Comparison of ENCODE assay signal across 22 mouse cellular contexts in genomic region chr4:151511092-151511491, GRCm38 (mm10).
DNase-seq lines count a peak whose midpoint lies in the region; ATAC-seq and TF ChIP-seq lines count a peak whose summit lies in the region.
"Had no signal": no experiment of that assay in that cellular context is flagged by ENCODE, and none has a peak within 500 bp of the region (broad histone marks: within the 10 kb centered on the region; RNA-seq: fewer than 3 reads in every experiment).

No protein-coding gene starts in this region.

- H3K9me3 ChIP-seq in hindbrain, postnatal 0 days (ENCODE audit: low read length): no peaks in the 10 kb centered on the region
- H3K9me3 ChIP-seq in hindbrain, embryonic 13.5 days: no peaks in the 10 kb centered on the region
- no peaks in the 10 kb centered on the region for H3K9me3 ChIP-seq in liver, postnatal 0 days (ENCODE audit: low read length)
- H3K9me3 ChIP-seq: liver, embryonic 13.5 days; neural tube, embryonic 15.5 days had no signal

- no peak for DNase-seq in hindbrain, postnatal 0 days (ENCODE audit: low spot score)
- no peak for DNase-seq in liver, postnatal 0 days
- DNase-seq in liver (no peak), ES-CJ7 (ENCODE audit: low read depth, low spot score) (peak; percentile 19)
- DNase-seq: adrenal gland, adult 8-10 months; B cell, adult 2 months; cerebellum, adult 18-20 months; heart, postnatal 14 days; kidney, adult 11 months; kidney, postnatal 25 days; liver, embryonic 13.5 days; lung, postnatal 14 days; right cerebral cortex, postnatal 25 days had no signal

- H3K27me3 ChIP-seq in hindbrain, postnatal 0 days (ENCODE audit: insufficient read depth, low read length): no peaks in the 10 kb centered on the region
- H3K27me3 ChIP-seq in hindbrain, embryonic 13.5 days: no peaks in the 10 kb centered on the region
- H3K27me3 ChIP-seq in liver, postnatal 0 days (ENCODE audit: insufficient read depth, low read length): no peaks in the 10 kb centered on the region
- H3K27me3 ChIP-seq: liver, embryonic 13.5 days; neural tube, embryonic 15.5 days had no signal

- H3K4me2 ChIP-seq in hindbrain, postnatal 0 days (ENCODE audit: low read depth, low read length): no peak overlapping the region
- H3K4me2 ChIP-seq in hindbrain, embryonic 13.5 days: no peak overlapping the region
- no peak overlapping the region for H3K4me2 ChIP-seq in liver, postnatal 0 days (ENCODE audit: low read depth, low read length)
- H3K4me2 ChIP-seq: hindbrain, embryonic 14.5 days; liver, embryonic 13.5 days; neural tube, embryonic 15.5 days had no signal

- H3K9ac ChIP-seq in hindbrain, postnatal 0 days (replicated peaks; ENCODE audit: low read length): no peak overlapping the region
- H3K9ac ChIP-seq in hindbrain, embryonic 13.5 days: no peak overlapping the region
- H3K9ac ChIP-seq in liver, postnatal 0 days (replicated peaks): no peak overlapping the region
- H3K9ac ChIP-seq: hindbrain, embryonic 14.5 days; liver, embryonic 13.5 days; neural tube, embryonic 15.5 days had no signal

- H3K27ac ChIP-seq in hindbrain, postnatal 0 days: no peak overlapping the region
- H3K27ac ChIP-seq in hindbrain, embryonic 13.5 days: no peak overlapping the region
- H3K27ac ChIP-seq in liver, postnatal 0 days (ENCODE audit: low read depth): no peak overlapping the region
- no peak overlapping the region for H3K27ac ChIP-seq in cortical plate, adult 2 months (ENCODE audit: insufficient read depth, low read length)
- H3K27ac ChIP-seq: hindbrain, embryonic 14.5 days; liver, embryonic 13.5 days; midbrain, embryonic 10.5 days; neural tube, embryonic 15.5 days had no signal

- TF ChIP-seq CTCF in hindbrain, postnatal 0 days (IDR thresholded peaks at IDR 0.05; ENCODE audit: low read depth): peak; percentile 44; the same call in 1 of the 2 replicates
- 0 out of 2 replicates have a peak, but pooled peaks have one; percentile 26 for TF ChIP-seq CTCF in liver, postnatal 0 days (IDR thresholded peaks at IDR 0.05; ENCODE audit: low read depth)
- 0 out of 2 replicates have a peak, but pooled peaks have one; percentile 2 for TF ChIP-seq CTCF in cortical plate, adult 2 months (IDR thresholded peaks at IDR 0.05; ENCODE audit: extremely low read depth, insufficient read depth, low read length)

- H3K4me1 ChIP-seq in hindbrain, postnatal 0 days (ENCODE audit: insufficient read depth, low read length): no peaks in the 10 kb centered on the region
- H3K4me1 ChIP-seq in hindbrain, embryonic 13.5 days (replicated peaks): peaks cover 2% of the 10 kb centered on the region; the same call in 1 of the 2 replicates
- H3K4me1 ChIP-seq in liver, postnatal 0 days (ENCODE audit: insufficient read depth): no peaks in the 10 kb centered on the region
- H3K4me1 ChIP-seq in cortical plate, adult 2 months (ENCODE audit: control insufficient read depth, insufficient read depth, low read length): no peaks in the 10 kb centered on the region
- H3K4me1 ChIP-seq: liver, embryonic 13.5 days; midbrain, embryonic 10.5 days had no signal

- no peak for TF ChIP-seq POLR2A in cortical plate, adult 2 months (IDR thresholded peaks at IDR 0.05; ENCODE audit: extremely low read depth, insufficient read depth, low read length)

- H3K4me3 ChIP-seq in hindbrain, postnatal 0 days (ENCODE audit: low read length): no peak overlapping the region
- H3K4me3 ChIP-seq in hindbrain, embryonic 13.5 days: no peak overlapping the region
- H3K4me3 ChIP-seq in liver, postnatal 0 days (ENCODE audit: low read depth, low read length): no peak overlapping the region
- H3K4me3 ChIP-seq in cortical plate, adult 2 months (ENCODE audit: insufficient read depth, low read length): no peak overlapping the region
- H3K4me3 ChIP-seq: erythroblast, embryonic 14.5 days; liver, embryonic 13.5 days; midbrain, embryonic 10.5 days; myocyte; neural tube, embryonic 15.5 days had no signal

- 88% methylated on average over 4 of the region's 4 CpGs for WGBS in hindbrain, postnatal 0 days
- 91% methylated on average over 4 of the region's 4 CpGs for WGBS in hindbrain, embryonic 13.5 days
- WGBS in liver, postnatal 0 days (ENCODE audit: insufficient replicate concordance): 79% methylated on average over 4 of the region's 4 CpGs

- no peaks in the 10 kb centered on the region for H3K36me3 ChIP-seq in hindbrain, postnatal 0 days (ENCODE audit: insufficient read depth, low read length)
- no peaks in the 10 kb centered on the region for H3K36me3 ChIP-seq in hindbrain, embryonic 13.5 days
- H3K36me3 ChIP-seq in liver, postnatal 0 days (replicated peaks; ENCODE audit: insufficient read depth, low read length): no peaks in the 10 kb centered on the region
- H3K36me3 ChIP-seq: liver, embryonic 13.5 days; midbrain, embryonic 10.5 days; neural tube, embryonic 15.5 days had no signal

- TF ChIP-seq EP300 in liver, postnatal 0 days (IDR thresholded peaks at IDR 0.05; ENCODE audit: low read depth): no peak

- ATAC-seq in hindbrain, postnatal 0 days: no peak
- no peak for ATAC-seq in hindbrain, embryonic 13.5 days (ENCODE audit: low FRiP score)
- ATAC-seq in liver, postnatal 0 days: no peak
- no peak for ATAC-seq in megakaryocyte-erythroid progenitor cell, adult 5-6 weeks (replicated peaks; ENCODE audit: low FRiP score, low TSS enrichment, poor library complexity, severe bottlenecking)
- ATAC-seq: forebrain, embryonic 16.5 days had no signal
